Mouse (Mus musculus) macrophage (primary cell): ENCODE measurements around the gene Adgrg7. TPM values are rescaled to one million over a fixed set of nuclear protein-coding genes. Genes with fewer than 3 reads are reported as not detected.

ENCODE experiments used
- H3K27ac ChIP-seq: fragments of 350-480 bp; formaldehyde crosslinking; 2 replicates; pipeline ENCODE4 v1.9.0; 2021
- H3K36me3 ChIP-seq: fragments of 350-480 bp; formaldehyde crosslinking; 2 replicates; pipeline ENCODE4 v1.9.0; 2021; ENCODE audit errors: inconsistent target
- H3K4me3 ChIP-seq: fragments of 350-480 bp; formaldehyde crosslinking; 2 replicates; pipeline ENCODE4 v1.9.0; 2021; ENCODE audit errors: inconsistent target
- H3K79me2 ChIP-seq: fragments of 350-480 bp; formaldehyde crosslinking; 2 replicates; pipeline ENCODE4 v1.9.0; 2021; ENCODE audit errors: inconsistent target
- WGBS: methylation state at CpG from one replicate; pipeline ENCODE4 v1.1.7; 2026; ENCODE audit warnings: inconsistent platforms; ENCODE audit not compliant: missing documents; 5-methylcytosine and 5-hydroxymethylcytosine counted together
- polyA plus RNA-seq: library from polyadenylated mRNA; stranded (reverse); fragments of 250-400 nt; gene quantifications from 3 replicates; pipeline ENCODE4 v1.2.4, GENCODE M21; 2018; ENCODE audit warnings: inconsistent platforms

The Adgrg7 gene
- polyA plus RNA-seq, 1 experiment from 2014 or later = 0.07 TPM

- Histone ChIP-seq H3K27ac (no peak overlapping the region), H3K36me3 (no peaks in the 10 kb centered on the region), H3K79me2 (no peaks in the 10 kb centered on the region), H3K4me3 (no peak overlapping the region)
- 25% methylated on average over 1 of the region's 1 CpGs for WGBS
These were observed 66.6 kb downstream of the Adgrg7 start for GRCm38 (mm10) chr16:56729060-56729459.

GRCm38 (mm10) chr16:56724927-56725326 is 70.7 kb downstream of the Adgrg7 start:
- no peak overlapping the region for H3K27ac ChIP-seq
- H3K36me3 ChIP-seq = no peaks in the 10 kb centered on the region
- 95% methylated on average over 10 of the region's 10 CpGs for WGBS
- H3K79me2 ChIP-seq = no peaks in the 10 kb centered on the region
- H3K4me3 ChIP-seq = no peak overlapping the region

- Histone ChIP-seq H3K79me2 (no peaks in the 10 kb centered on the region), H3K4me3 (no peak overlapping the region), H3K36me3 (no peaks in the 10 kb centered on the region), H3K27ac (no peak overlapping the region)
- 98% methylated on average over 4 of the region's 4 CpGs for WGBS
These were observed 73.3 kb downstream of the Adgrg7 start for GRCm38 (mm10) chr16:56722357-56722756.

- Histone ChIP-seq H3K4me3 (no peak overlapping the region), H3K79me2 (peaks cover 27% of the 10 kb centered on the region), H3K36me3 (no peaks in the 10 kb centered on the region), H3K27ac (no peak overlapping the region)
These were observed 76.6 kb downstream of the Adgrg7 start for GRCm38 (mm10) chr16:56719031-56719430.

- H3K36me3 ChIP-seq = peaks cover 5% of the 10 kb centered on the region; the same call in 1 of the 2 replicates
- H3K4me3 ChIP-seq = peak within 1 kb of the TSS; percentile 93
- 1% methylated on average over 60 of the region's 62 CpGs for WGBS
- peak within 1 kb of the TSS; percentile 68 for H3K27ac ChIP-seq
- peaks cover 43% of the 10 kb centered on the region for H3K79me2 ChIP-seq
These were observed 78.1 kb downstream of the Adgrg7 start, which contains the start of gene Tfg for GRCm38 (mm10) chr16:56717224-56718200. TSS of gene Tfg (minus strand) at chr16:56717450.

- Histone ChIP-seq H3K79me2 (peaks cover 51% of the 10 kb centered on the region), H3K27ac (peak overlapping the region; percentile 68), H3K4me3 (peak overlapping the region; percentile 93), H3K36me3 (peaks cover 10% of the 10 kb centered on the region; the same call in 1 of the 2 replicates)
- under 1% methylated on average over 28 of the region's 38 CpGs for WGBS
These were observed 79.0 kb downstream of the Adgrg7 start for GRCm38 (mm10) chr16:56716557-56717179.

- Histone ChIP-seq H3K4me3 (peak overlapping the region; percentile 93), H3K36me3 (peaks cover 16% of the 10 kb centered on the region; the same call in 1 of the 2 replicates), H3K79me2 (peaks cover 62% of the 10 kb centered on the region), H3K27ac (no peak overlapping the region)
- 15% methylated on average over 3 of the region's 3 CpGs for WGBS
These were observed 80.0 kb downstream of the Adgrg7 start for GRCm38 (mm10) chr16:56715608-56716007.

- H3K36me3 ChIP-seq = peaks cover 46% of the 10 kb centered on the region
- peaks cover 100% of the 10 kb centered on the region for H3K79me2 ChIP-seq
- WGBS = 97% methylated on average over 3 of the region's 3 CpGs
- H3K27ac ChIP-seq = no peak overlapping the region
- no peak overlapping the region for H3K4me3 ChIP-seq
These were observed 85.6 kb downstream of the Adgrg7 start for GRCm38 (mm10) chr16:56710071-56710470.

GRCm38 (mm10) chr16:56705731-56706130 is 89.9 kb downstream of the Adgrg7 start:
- no peak overlapping the region for H3K27ac ChIP-seq
- peaks cover 52% of the 10 kb centered on the region for H3K36me3 ChIP-seq
- 80% methylated on average over 3 of the region's 3 CpGs for WGBS
- H3K79me2 ChIP-seq = peaks cover 80% of the 10 kb centered on the region; the same call in 1 of the 2 replicates
- no peak overlapping the region for H3K4me3 ChIP-seq

- H3K4me3 ChIP-seq = no peak overlapping the region
- H3K36me3 ChIP-seq = peaks cover 66% of the 10 kb centered on the region
- 97% methylated on average over 3 of the region's 3 CpGs for WGBS
- H3K27ac ChIP-seq = no peak overlapping the region
- peaks cover 42% of the 10 kb centered on the region; the same call in 1 of the 2 replicates for H3K79me2 ChIP-seq
These were observed 94.8 kb downstream of the Adgrg7 start for GRCm38 (mm10) chr16:56700898-56701297.

GRCm38 (mm10) chr16:56696448-56696847 is 99.2 kb downstream of the Adgrg7 start:
- peaks cover 88% of the 10 kb centered on the region for H3K36me3 ChIP-seq
- WGBS = 92% methylated on average over 2 of the region's 2 CpGs
- peaks cover 14% of the 10 kb centered on the region; the same call in 1 of the 2 replicates for H3K79me2 ChIP-seq
- H3K27ac ChIP-seq = no peak overlapping the region
- H3K4me3 ChIP-seq = no peak overlapping the region

GRCm38 (mm10) chr16:56690715-56691114 is 104.9 kb downstream of the Adgrg7 start:
- Histone ChIP-seq H3K79me2 (no peaks in the 10 kb centered on the region), H3K27ac (no peak overlapping the region), H3K4me3 (no peak overlapping the region), H3K36me3 (peaks cover 64% of the 10 kb centered on the region)
- 86% methylated on average over 7 of the region's 7 CpGs for WGBS

GRCm38 (mm10) chr16:56686747-56687146 is 108.9 kb downstream of the Adgrg7 start:
- Histone ChIP-seq H3K36me3 (peaks cover 37% of the 10 kb centered on the region), H3K79me2 (no peaks in the 10 kb centered on the region), H3K27ac (no peak overlapping the region), H3K4me3 (no peak overlapping the region)
- WGBS = 90% methylated on average over 5 of the region's 5 CpGs

- WGBS = 95% methylated on average over 8 of the region's 8 CpGs
- H3K79me2 ChIP-seq = no peaks in the 10 kb centered on the region
- no peak overlapping the region for H3K4me3 ChIP-seq
- no peak overlapping the region for H3K27ac ChIP-seq
- H3K36me3 ChIP-seq = peaks cover 7% of the 10 kb centered on the region; the same call in 1 of the 2 replicates
These were observed 114.5 kb downstream of the Adgrg7 start for GRCm38 (mm10) chr16:56681010-56681645.
